ENCODE assay signal across 13 mouse cellular contexts in the genomic region with DNA sequence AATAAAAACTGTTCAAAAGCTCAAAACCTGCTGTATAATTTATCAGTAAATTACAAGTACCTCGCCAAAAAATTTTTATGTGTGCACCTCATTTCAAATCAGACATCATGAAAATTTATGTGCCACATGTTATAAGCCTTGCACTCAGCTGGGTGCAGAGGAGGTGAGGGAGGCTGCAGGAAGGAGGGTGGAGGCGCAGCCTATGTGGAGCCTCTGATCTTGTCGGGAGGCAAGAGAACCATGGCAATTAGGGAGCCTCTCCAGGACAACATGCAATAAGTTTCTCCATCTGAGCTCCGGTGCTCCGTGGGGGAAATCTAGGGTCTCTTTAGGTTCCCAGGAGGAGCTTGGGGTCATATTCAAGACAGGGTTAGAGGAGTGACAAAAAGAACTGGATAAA. TPM values are rescaled to one million over a fixed set of nuclear protein-coding genes. Genes with fewer than 3 reads are reported as not detected.
DNase-seq lines count a peak whose midpoint lies in the region; ATAC-seq and TF ChIP-seq lines count a peak whose summit lies in the region.
"Had no signal": no experiment of that assay in that cellular context is flagged by ENCODE, and none has a peak within 500 bp of the region (broad histone marks: within the 10 kb centered on the region; RNA-seq: fewer than 3 reads in every experiment).

No protein-coding gene starts in this region.

- H3K27me3 ChIP-seq in intestine, embryonic 14.5 days (replicated peaks; ENCODE audit: control insufficient read depth, insufficient read depth, low read length) = no peaks in the 10 kb centered on the region
- no peaks in the 10 kb centered on the region for H3K27me3 ChIP-seq in intestine, postnatal 0 days (replicated peaks; ENCODE audit: control insufficient read depth, insufficient read depth, low read length)
- 0 out of 2 replicates have a peak, but pooled peaks cover 11% of the 10 kb centered on the region for H3K27me3 ChIP-seq in forebrain, embryonic 10.5 days (ENCODE audit: poor library complexity, severe bottlenecking)
- H3K27me3 ChIP-seq: CH12.LX had no signal

- no peak for TF ChIP-seq CTCF in intestine, postnatal 0 days (IDR thresholded peaks at IDR 0.05; ENCODE audit: low read depth)

- H3K9me3 ChIP-seq in intestine, embryonic 14.5 days (ENCODE audit: control insufficient read depth, low read length) = no peaks in the 10 kb centered on the region
- no peaks in the 10 kb centered on the region for H3K9me3 ChIP-seq in intestine, postnatal 0 days (ENCODE audit: control insufficient read depth)
- no peaks in the 10 kb centered on the region for H3K9me3 ChIP-seq in forebrain, embryonic 10.5 days

- no peaks in the 10 kb centered on the region for H3K36me3 ChIP-seq in intestine, embryonic 14.5 days (ENCODE audit: control insufficient read depth, insufficient read depth, low read length)
- no peaks in the 10 kb centered on the region for H3K36me3 ChIP-seq in intestine, postnatal 0 days (ENCODE audit: control insufficient read depth, insufficient read depth)
- no peaks in the 10 kb centered on the region for H3K36me3 ChIP-seq in forebrain, embryonic 10.5 days (replicated peaks)

- ATAC-seq in intestine, embryonic 14.5 days (replicated peaks; ENCODE audit: low FRiP score, low TSS enrichment, low read depth) = no peak
- ATAC-seq in intestine, postnatal 0 days = no peak

- peak overlapping the region; percentile 20; the same call in 1 of the 2 replicates for H3K4me2 ChIP-seq in intestine, embryonic 14.5 days (ENCODE audit: low read length)
- H3K4me2 ChIP-seq in intestine, postnatal 0 days (replicated peaks; ENCODE audit: low read depth) = no peak overlapping the region

- H3K27ac ChIP-seq in intestine, embryonic 14.5 days (ENCODE audit: low read depth) = no peak overlapping the region
- H3K27ac ChIP-seq in intestine, postnatal 0 days (ENCODE audit: low read depth, low read length) = no peak overlapping the region
- no peak overlapping the region for H3K27ac ChIP-seq in forebrain, embryonic 10.5 days
- H3K27ac ChIP-seq: hindbrain, postnatal 0 days had no signal

- WGBS in intestine, embryonic 14.5 days = 38% methylated on average over 5 of the region's 5 CpGs
- WGBS in intestine, postnatal 0 days = 59% methylated on average over 5 of the region's 5 CpGs
- 60% methylated on average over 5 of the region's 5 CpGs for WGBS in forebrain, embryonic 10.5 days

- H3K4me1 ChIP-seq in intestine, embryonic 14.5 days (replicated peaks; ENCODE audit: control insufficient read depth, insufficient read depth, low read length) = peaks cover 12% of the 10 kb centered on the region; the same call in 1 of the 2 replicates
- H3K4me1 ChIP-seq in intestine, postnatal 0 days (replicated peaks; ENCODE audit: control insufficient read depth, insufficient read depth, low read length) = peaks cover 6% of the 10 kb centered on the region; the same call in 1 of the 2 replicates
- H3K4me1 ChIP-seq in forebrain, embryonic 10.5 days = peaks cover 13% of the 10 kb centered on the region

- DNase-seq in intestine, embryonic 14.5 days (ENCODE audit: low spot score) = no peak
- peak; percentile 54 for DNase-seq in right cerebral cortex, adult 18-20 months
- DNase-seq in right cerebral cortex, postnatal 4 days = no peak
- DNase-seq in liver = peak; percentile 34
- DNase-seq in urinary bladder, postnatal 36 days (ENCODE audit: low spot score in 2 of 2) = no peak
- DNase-seq in forebrain, embryonic 10.5 days (ENCODE audit: extremely low spot score, low spot score) = no peak
- DNase-seq: cerebellum, postnatal 36 days; gastrocnemius, postnatal 14 days; lung, adult 2 months had no signal

- no peak overlapping the region for H3K4me3 ChIP-seq in intestine, embryonic 14.5 days (ENCODE audit: low read depth, low read length)
- H3K4me3 ChIP-seq in intestine, postnatal 0 days (ENCODE audit: low read depth, low read length) = no peak overlapping the region
- H3K4me3 ChIP-seq in forebrain, embryonic 10.5 days = no peak overlapping the region
- H3K4me3 ChIP-seq: myocyte had no signal

- H3K9ac ChIP-seq in intestine, embryonic 14.5 days (ENCODE audit: low read length) = no peak overlapping the region
- no peak overlapping the region for H3K9ac ChIP-seq in intestine, postnatal 0 days (ENCODE audit: low read depth, low read length)

RNA-seq across cellular contexts. Expression of gene Siae, which starts 12.0 kb away (rescaled TPM):
- 12.2 and 13.0 TPM in 2 replicates for polyA plus RNA-seq in intestine, embryonic 14.5 days (2014; fragmentation: Nextera tagmentation; extraction: Ambion mirVana)
- 15.0 and 22.1 TPM in 2 replicates for polyA plus RNA-seq in intestine, postnatal 0 days (2015; fragmentation: Nextera tagmentation; extraction: Ambion mirVana)
- polyA plus RNA-seq in forebrain, embryonic 10.5 days (2016; fragmentation: Nextera tagmentation; extraction: Ambion mirVana) = 5.6 and 6.5 TPM in 2 replicates

RNA-seq across cellular contexts. Expression of gene Nrgn, which starts 14.8 kb away (rescaled TPM):
- 2.5 and 3.4 TPM in 2 replicates for polyA plus RNA-seq in intestine, embryonic 14.5 days (2014; fragmentation: Nextera tagmentation; extraction: Ambion mirVana)
- 1.2 and 1.9 TPM in 2 replicates for polyA plus RNA-seq in intestine, postnatal 0 days (2015; fragmentation: Nextera tagmentation; extraction: Ambion mirVana)
- 1.7 and 1.8 TPM in 2 replicates for polyA plus RNA-seq in forebrain, embryonic 10.5 days (2016; fragmentation: Nextera tagmentation; extraction: Ambion mirVana)

RNA-seq across cellular contexts. Expression of gene Vsig2, which starts 28.4 kb away (rescaled TPM):
- 2.9 and 6.3 TPM in 2 replicates for polyA plus RNA-seq in intestine, embryonic 14.5 days (2014; fragmentation: Nextera tagmentation; extraction: Ambion mirVana)
- 6.1 and 10.3 TPM in 2 replicates for polyA plus RNA-seq in intestine, postnatal 0 days (2015; fragmentation: Nextera tagmentation; extraction: Ambion mirVana)
- 0.29 and 0.47 TPM in 2 replicates for polyA plus RNA-seq in forebrain, embryonic 10.5 days (2016; fragmentation: Nextera tagmentation; extraction: Ambion mirVana)
- polyA plus RNA-seq: myocyte had no signal

RNA-seq across cellular contexts. Expression of gene Esam, which starts 39.6 kb away (rescaled TPM):
- polyA plus RNA-seq in intestine, embryonic 14.5 days (2014; fragmentation: Nextera tagmentation; extraction: Ambion mirVana) = 47.2 and 50.4 TPM in 2 replicates
- polyA plus RNA-seq in intestine, postnatal 0 days (2015; fragmentation: Nextera tagmentation; extraction: Ambion mirVana) = 27.5 and 28.6 TPM in 2 replicates
- polyA plus RNA-seq in forebrain, embryonic 10.5 days (2016; fragmentation: Nextera tagmentation; extraction: Ambion mirVana) = 26.9 and 27.0 TPM in 2 replicates

RNA-seq across cellular contexts. Expression of gene Spa17, which starts 46.1 kb away (rescaled TPM):
- polyA plus RNA-seq in intestine, embryonic 14.5 days (2014; fragmentation: Nextera tagmentation; extraction: Ambion mirVana) = 4.7 and 4.8 TPM in 2 replicates
- polyA plus RNA-seq in intestine, postnatal 0 days (2015; fragmentation: Nextera tagmentation; extraction: Ambion mirVana) = 3.8 and 4.3 TPM in 2 replicates
- 14.0 and 16.3 TPM in 2 replicates for polyA plus RNA-seq in forebrain, embryonic 10.5 days (2016; fragmentation: Nextera tagmentation; extraction: Ambion mirVana)

Comparison
In these comparisons a context has a peak if more than half of its experiments do, and no peak if none do; other contexts are left out.
1. DNase-seq: peak in right cerebral cortex, adult 18-20 months (single experiment) and liver (single experiment); none in intestine, embryonic 14.5 days (single experiment), right cerebral cortex, postnatal 4 days (single experiment), urinary bladder, postnatal 36 days (0 of 2) and forebrain, embryonic 10.5 days (single experiment).